Mouse (Mus musculus): Measurements from ENCODE around the gene Aarsd1.
"Not testable (repeated sequence)": the region's sequence is repeated elsewhere in the genome, so short reads cannot be mapped to it uniquely, and the experiment has no call there.

Aarsd1 gene

DNA sequence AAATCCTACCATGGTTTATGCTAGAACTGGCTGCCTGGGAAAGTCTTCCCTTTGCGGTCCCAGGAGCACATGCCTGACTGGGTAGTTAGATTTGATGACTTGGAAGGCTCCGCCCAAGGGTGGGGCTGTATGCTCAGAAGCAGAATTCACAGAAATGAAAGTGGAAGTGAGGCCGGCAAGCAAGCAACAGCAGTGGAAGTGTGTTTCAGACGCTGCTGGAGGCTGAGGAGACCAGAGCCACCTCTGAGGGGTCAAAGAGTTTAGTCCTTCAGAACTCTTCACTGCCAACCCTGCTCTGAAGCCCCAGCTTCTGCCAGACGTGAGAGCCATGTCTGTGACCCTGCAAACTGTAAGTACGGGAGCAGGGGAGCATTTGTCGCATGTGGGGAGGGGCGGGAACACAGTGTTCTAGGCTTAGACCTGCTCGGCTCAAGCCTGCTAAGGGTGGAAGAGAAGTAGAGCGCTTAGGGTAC is 30.9 kb upstream of the Aarsd1 start, which contains the start of gene Ifi35:
Gene Ifi35 (plus strand): TSS at position 134 of the 473 bp plus-strand sequence.
- no peak for ATAC-seq (ENCODE audit: insufficient number of reproducible peaks, low FRiP score, low TSS enrichment)

DNA sequence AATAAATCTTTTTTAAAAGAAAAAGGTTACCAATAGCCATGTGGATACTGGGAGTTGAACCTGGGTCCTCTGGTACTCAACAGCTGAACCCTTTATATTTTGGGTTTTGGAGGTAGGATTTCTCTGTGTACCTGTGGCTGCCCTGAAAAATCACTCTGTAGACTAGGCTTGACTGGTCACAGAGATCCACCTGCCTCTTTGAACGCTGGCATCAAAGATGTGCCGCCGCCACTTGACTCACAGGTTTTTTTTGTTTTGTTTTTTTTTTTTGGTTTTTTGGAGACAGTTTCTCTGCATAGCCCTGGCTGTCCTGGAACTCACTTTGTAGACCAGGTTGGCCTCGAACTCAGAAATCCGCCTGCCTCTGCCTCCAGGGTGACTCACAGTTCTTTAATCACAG is 30.4 kb upstream of the Aarsd1 start:
- no peak for ATAC-seq (ENCODE audit: insufficient number of reproducible peaks, low FRiP score, low TSS enrichment)

DNA sequence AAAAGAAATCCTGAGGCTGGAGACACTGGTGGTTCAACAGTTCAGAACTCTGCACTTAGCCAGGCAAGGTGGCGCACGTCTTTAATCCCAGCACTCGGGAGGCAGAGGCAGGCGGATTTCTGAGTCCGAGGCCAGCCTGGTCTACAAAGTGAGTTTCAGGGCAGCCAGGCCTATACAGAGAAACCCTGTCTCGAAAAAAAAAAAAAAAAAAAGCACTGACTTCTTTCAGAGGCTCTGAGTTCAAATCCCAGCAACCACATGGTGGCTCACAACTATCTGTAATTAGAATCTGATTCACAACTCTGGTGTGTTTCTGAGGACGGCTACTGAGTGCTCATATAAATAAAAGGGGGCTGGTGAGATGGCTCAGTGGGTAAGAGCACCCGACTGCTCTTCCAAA is 29.4 kb upstream of the Aarsd1 start:
- ATAC-seq (ENCODE audit: insufficient number of reproducible peaks, low FRiP score, low TSS enrichment) = not testable (repeated sequence)

DNA sequence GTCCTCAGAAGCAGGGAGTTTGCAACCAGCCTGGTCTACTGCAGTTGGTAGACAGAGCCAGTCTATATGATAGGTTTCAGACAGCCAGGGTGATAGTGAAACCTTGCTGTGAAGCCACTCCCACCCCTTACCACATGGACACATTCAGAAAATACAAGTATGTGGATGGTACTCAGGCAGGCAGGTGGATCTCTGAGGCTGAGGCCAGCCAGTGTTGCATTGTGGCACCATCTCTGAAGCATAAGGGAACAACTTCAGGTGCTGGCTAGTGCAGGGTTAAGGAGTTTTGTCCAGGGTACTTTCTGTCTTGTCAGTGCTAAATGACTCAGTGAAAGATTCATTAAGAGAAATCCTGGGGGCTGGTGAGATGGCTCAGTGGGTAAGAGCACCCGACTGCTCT is 28.9 kb upstream of the Aarsd1 start:
- ATAC-seq (ENCODE audit: insufficient number of reproducible peaks, low FRiP score, low TSS enrichment) = no peak

DNA sequence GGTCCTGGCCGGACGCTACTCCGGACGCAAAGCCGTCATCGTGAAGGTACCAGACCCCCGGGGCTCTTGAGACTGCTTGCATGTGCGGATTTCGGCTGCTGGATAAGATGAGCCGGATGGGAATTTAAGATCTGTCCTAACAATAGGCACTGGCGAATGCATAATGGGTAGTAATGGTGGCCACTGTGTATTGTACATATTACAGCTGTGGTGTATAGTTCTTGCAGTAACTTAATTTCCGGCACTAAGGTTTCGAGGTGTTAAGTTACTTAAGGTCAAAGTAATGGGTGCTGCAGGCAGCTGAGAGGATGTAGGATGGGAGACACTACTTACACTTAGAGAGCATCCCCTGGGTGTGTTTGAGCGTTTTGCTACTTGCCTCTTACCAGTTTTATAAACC is 25.3 kb upstream of the Aarsd1 start:
- no peak for ATAC-seq (ENCODE audit: insufficient number of reproducible peaks, low FRiP score, low TSS enrichment)

DNA sequence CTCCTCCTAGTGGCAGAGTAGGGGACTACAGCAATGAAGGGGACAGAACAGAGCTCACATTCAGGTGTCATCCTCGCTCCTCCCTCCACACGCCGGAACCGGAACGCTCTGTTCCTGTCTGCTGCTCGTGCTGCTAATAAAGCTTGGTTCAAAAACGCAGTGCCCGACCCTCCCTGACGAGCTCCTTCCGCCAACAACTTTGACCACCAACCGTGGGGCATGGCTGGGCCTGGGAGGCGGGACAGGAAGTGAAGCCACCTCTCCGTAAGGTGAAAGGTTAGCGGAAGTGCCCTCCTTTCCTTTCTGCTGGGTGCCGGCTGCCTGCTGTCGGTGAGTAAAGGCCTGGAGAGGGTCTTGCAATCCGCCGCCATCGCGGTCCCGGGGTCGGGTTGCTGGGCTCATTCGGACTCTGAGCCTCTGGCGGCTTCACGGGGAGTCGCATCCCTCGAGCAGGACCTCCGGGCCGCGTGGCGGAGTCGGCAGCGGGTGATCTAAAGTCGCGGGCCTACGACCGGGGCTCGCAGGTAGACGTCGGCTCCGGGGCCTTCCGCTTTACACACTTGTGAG is 24.8 kb upstream of the Aarsd1 start, which contains the start of gene Rpl27:
Gene Rpl27 (plus strand): TSS at position 172 of the 567 bp plus-strand sequence.
- ATAC-seq (ENCODE audit: insufficient number of reproducible peaks, low FRiP score, low TSS enrichment) = peak; percentile 99

DNA sequence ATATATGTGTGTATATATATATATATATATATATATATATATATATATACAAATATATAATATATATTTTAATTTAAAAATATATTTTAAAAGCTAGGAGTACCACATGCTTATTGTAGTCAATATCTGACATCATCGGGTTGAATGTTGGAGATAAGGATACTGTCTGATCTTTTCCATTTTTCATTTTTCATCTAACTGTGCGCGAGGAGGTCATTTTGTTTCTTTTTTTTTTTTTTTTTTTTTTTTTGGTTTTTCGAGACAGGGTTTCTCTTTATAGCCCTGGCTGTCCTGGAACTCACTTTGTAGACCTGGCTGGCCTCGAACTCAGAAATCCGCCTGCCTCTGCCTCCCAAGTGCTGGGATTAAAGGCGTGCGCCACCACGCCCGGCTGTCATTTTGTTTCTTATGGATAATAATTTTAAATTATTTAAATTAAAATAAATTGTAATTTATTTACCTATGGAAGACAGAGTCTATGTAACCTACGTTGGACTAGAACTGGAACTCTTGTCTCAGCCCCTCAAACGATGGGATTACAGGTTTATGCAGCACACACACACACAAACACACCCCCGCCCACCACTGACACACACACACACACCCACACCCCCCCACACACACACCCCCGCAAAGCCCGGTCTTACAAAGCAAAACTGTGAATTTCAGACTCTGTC is 24.2 kb upstream of the Aarsd1 start:
- ATAC-seq (ENCODE audit: insufficient number of reproducible peaks, low FRiP score, low TSS enrichment) = not testable (repeated sequence)

DNA sequence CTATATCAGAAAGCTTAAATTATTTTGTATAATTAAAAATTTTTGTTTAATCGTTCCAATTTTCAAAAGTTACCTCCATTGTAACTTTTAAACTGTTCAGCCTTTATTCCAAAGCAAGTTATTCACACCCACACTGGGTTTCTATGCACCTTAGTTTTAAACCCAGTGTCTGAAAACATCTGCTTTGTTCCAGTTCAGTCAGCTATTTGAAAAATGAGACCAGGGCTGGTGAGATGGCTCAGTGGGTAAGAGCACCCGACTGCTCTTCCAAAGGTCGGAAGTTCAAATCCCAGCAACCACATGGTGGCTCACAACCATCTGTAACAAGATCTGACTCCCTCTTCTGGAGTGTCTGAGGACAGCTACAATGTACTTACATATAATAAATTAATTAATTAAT is 20.6 kb upstream of the Aarsd1 start:
- not testable (repeated sequence) for ATAC-seq (ENCODE audit: insufficient number of reproducible peaks, low FRiP score, low TSS enrichment)

DNA sequence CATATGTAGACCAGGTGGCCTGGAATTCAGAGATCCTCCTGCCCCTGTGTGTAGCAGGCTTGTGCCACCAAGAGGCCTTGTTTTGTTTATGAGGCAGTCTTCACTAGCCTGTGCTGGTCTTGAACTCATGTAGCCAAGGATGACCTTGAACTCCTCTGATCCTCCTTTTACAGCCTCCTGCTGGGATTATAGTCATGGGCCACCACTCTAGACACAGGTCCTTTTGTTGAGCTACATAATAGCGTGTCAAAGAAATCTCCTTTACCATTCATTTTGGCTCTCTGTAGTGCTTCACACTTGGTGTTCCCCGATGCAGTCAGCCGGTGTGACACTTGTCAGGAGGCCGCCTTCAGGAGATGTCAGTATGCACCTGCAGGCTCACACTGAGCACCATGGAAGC is 19.5 kb upstream of the Aarsd1 start:
- ATAC-seq (ENCODE audit: insufficient number of reproducible peaks, low FRiP score, low TSS enrichment) = no peak

DNA sequence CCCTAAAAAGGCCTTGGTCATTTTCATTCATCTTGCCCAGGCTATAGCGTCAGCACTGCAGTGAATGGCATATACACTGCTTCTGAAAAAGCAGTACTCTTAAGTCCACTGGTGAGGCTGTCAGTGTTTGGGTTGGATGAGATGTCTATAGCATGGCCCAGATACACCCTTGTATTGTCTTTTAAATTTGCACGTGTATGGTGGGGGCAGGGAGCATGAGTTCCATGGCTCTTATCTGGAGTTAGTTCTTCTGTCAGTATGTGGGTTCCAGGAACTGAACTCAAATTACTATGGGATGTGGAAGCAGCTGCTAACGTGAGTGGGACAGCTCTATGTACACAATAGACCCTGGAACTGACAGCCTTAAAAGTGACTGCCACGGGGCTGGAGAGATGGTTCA is 18.4 kb upstream of the Aarsd1 start:
- ATAC-seq (ENCODE audit: insufficient number of reproducible peaks, low FRiP score, low TSS enrichment) = no peak

DNA sequence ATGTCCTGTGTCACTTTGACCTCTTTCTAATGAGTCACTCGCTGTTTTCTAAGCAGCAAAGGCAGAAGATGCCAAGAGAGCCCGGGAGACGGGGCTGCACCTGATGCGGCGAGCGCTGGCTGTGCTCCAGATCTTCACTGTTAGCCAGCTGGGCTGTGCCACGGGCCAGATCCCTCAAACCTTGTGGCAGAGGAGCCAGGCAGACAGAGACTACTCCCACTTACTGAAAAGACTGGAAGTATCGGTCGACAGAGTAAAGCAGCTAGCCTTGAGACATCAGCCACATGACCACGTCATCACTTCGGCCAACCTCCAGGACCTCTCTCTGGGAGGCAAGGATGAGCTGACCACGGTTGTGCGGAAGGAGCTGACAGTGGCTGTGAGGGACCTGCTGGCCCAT is 16.0 kb upstream of the Aarsd1 start:
- no peak for ATAC-seq (ENCODE audit: insufficient number of reproducible peaks, low FRiP score, low TSS enrichment)

DNA sequence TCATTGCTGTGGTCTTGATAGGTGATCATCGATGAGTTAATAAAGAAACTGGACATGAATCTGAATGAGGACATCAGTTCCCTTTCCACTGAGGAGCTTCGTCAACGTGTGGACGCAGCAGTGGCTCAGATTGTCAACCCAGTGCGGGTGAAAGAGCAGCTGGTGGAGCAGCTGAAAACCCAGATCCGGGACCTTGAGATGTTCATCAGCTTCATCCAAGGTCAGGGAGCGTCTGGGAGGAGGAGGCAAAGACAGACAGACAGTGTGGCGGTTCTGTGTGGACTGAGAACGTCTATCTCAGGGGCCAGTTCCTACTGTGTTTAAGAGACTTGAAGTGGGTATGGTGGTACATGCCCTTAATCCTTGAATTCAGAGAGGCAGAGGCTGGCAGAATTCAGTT is 13.9 kb upstream of the Aarsd1 start:
- no peak for ATAC-seq (ENCODE audit: insufficient number of reproducible peaks, low FRiP score, low TSS enrichment)

DNA sequence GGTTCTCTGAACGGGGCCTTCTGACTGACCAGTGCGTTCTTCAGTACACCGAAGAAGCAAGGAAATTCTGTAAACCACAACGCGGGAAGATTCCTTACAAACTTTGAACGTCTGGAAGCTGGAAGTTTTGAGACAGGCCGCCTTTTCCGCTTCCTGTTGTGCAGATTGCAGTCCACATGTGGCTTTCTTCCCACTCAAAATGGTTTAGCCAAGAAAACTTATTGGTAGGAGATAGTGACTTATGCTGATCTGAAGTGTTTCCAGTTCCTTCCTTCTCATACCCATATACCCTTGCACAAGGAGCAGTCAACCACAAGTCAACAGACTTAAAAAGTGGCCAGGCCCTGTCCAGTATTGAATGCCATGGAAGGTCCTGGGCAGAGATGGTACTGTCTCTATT is 8.8 kb upstream of the Aarsd1 start:
- no peak for ATAC-seq (ENCODE audit: insufficient number of reproducible peaks, low FRiP score, low TSS enrichment)

DNA sequence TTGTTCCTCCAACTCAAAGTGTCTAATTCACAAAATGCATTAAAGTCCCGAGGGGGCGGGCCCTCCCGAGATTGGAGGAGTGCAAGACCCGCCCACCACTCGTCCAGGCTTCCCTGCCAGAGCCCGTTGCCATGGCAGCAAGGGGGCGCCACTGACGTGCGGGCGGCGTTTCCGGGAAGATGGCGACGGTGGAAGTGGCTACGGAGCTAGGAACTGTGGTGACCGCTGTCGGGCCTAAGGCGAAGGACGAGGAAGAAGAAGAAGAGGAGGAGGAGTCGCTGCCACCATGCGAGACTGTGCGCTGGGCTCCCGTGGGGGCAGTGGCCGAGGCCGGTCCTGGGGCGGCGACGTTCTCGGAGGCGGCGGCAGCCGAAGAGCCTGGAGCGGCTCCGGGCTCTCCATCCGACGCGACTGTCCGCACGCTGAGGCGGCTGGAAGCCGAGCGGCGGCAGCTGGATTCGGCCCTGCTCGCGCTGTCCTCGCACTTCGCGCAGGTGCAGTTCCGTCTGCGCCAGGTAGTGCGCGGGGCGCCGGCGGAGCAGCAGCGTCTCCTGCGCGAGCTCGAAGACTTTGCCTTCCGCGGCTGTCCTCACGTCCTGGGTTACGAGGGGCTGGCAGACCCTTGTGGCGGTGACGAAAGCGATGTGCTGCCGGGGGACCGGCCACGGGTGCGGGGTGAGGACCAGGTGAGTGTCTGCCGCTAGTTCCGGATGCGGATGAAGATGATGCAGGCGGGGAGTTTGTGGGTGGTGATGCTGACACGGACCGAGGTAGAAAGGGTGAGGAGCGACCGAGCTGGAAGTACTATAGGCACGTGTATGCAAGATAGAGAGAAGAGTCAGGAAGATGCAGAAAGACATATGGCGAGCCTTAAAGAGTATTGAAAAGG is 7.8 kb upstream of the Aarsd1 start, which contains the start of the genes Rundc1 and Ptges3l:
Gene Rundc1 (plus strand): TSS at position 161 of the 889 bp plus-strand sequence.
Gene Ptges3l (minus strand): TSS at position 409 of the 889 bp plus-strand sequence.
- peak; percentile 93; the same call in 1 of the 2 replicates for ATAC-seq (ENCODE audit: insufficient number of reproducible peaks, low FRiP score, low TSS enrichment)

DNA sequence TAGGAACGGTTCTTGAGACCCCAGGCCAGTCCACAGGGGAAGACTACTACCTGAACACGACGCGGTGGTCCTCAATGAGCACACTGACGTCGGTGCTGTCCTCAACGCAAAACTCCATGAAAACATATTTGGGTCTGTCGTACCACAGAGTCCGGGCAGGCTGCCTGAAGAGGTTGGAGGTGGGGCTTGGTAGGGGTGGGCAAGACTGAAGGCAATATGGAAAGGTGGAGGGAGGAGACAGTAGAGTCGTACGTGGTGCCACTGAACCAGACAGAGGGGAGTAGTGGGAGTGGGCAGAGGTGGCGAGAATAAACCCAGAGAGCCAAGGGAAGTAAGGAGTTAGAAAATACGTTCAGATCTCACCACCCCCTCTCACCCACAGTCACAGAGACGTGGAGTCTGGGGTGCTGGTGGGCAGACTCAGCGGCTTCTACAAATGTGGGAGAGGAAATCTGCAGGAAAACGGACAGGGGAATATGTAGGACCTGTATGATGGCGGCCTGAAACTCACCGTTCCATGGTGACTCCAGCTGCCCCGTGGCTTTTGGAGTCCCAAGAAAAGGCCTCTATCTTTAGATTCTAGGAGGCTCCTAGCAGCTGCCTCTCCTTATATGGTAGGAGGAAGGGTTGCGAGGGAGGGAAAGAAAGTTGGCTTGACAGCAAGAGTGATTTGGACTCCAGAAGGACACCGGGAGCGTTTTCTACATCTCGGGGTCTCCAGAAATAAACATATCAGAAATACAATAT is 6.9 kb upstream of the Aarsd1 start, which contains the start of gene Gm27029:
Gene Gm27029 (minus strand): TSS at position 692 of the 747 bp plus-strand sequence.
- no peak for ATAC-seq (ENCODE audit: insufficient number of reproducible peaks, low FRiP score, low TSS enrichment)

DNA sequence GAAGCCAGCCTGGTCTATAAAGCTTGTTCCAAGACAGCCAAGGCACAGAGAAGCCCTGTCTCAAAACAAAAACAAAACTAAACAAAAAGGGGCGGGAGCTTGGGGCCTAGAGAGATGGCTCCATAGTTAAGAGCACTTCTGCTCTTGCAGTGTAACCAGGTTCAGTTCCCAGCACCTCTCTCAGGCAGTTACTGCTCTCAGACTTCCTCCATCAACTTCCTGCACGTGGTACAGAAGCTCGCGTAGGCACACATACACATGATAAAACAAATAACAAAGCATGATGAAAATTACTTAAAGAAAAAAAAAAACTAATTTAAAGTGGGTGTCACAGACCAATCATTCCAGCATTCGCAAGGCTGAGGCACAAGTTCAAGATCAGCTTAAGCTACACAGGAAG is 2.7 kb upstream of the Aarsd1 start:
- no peak for ATAC-seq (ENCODE audit: insufficient number of reproducible peaks, low FRiP score, low TSS enrichment)

DNA sequence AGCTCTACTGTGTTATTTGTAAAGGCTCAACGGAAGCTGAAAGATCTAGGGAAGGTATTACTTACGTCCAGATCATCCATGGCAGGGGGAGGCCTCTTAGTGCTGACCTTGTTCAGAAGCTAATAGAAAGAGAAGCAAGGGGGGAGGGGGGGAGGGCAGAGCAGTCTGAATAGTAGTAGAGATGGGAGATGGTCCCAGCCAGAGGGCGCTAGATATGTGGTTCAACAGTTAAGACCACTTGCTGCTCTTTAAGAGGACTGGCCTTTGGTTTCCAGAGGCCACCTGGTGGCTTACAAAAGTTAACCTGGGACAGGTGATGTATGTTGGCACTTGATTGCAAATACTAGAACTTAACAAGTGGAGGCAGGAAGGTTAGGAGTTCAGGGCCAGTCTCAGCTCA is 2.2 kb upstream of the Aarsd1 start:
- ATAC-seq (ENCODE audit: insufficient number of reproducible peaks, low FRiP score, low TSS enrichment) = no peak

DNA sequence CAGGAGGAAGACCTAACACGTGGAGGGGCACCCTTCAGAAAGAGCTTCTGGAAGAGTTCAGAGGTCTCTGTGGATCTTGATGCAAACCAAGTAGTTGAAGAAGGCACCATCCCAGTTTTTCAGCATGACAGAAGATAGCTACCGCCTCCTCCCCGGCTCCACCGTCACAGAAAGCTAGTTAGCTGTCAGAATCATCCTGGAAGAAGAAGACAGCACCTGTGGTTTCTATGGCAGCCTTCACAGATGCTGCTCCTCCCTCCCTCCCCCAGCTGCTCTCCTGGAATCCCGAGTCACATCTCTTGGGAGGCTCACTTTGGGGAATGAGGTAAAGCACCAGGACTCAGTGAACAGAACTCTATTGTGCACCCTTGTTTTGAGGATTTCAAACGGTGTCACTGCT is 1.6 kb upstream of the Aarsd1 start:
- ATAC-seq (ENCODE audit: insufficient number of reproducible peaks, low FRiP score, low TSS enrichment) = no peak

DNA sequence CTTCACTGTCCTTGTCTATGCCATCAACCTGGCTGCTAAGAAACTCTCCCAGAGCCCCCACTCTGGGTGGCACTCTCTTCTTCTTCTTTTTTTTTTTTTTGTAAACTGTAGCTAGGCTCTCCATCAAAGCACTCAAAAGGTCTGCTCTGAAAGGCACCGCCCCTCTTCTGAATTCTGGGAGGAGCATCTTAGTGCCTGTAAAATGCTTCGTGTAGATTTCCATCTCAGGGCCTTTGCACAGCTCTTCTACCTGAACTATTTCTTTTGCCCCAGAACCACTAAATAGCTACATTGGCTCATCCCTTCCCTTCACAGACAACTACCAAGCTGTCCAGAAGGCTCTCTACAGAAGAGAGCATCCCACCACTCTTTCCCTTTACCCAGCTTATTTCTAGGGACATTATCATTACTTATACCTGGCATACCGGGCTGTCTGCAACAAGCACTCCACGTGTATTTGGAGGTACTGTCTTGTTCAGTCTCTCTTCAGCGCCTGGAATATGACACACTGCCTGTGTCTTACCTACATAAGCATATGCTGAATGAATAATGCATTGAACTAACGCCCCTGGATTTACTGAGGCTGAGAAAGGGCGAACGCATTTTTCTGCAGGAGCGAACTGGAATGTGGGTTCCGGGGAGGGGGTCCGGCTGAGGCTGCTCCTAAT is 848 bp downstream of the Aarsd1 start:
- ATAC-seq (ENCODE audit: insufficient number of reproducible peaks, low FRiP score, low TSS enrichment) = no peak

DNA sequence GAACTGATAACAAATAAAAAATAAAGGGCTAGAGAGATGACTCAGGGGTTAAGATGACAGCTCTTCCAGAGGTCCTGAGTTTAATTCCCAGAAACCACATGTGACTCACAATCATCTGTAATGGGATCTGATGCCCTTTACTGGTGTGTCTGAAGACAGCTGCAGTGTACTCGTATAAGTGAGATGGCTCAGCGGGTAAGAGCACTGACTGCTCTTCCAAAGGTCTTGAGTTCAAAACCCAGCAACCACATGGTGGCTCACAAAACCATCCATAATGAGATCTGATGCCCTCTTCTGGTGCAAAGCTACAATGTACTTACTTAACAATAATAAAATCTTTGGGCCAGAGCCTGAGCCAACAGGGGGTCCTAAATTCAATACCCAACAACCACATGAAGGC is 2.1 kb downstream of the Aarsd1 start:
- ATAC-seq (ENCODE audit: insufficient number of reproducible peaks, low FRiP score, low TSS enrichment) = no peak

Data from cerebellum, adult (tissue).